Mouse (Mus musculus): ENCODE results near the gene Magi3. TPM values are rescaled to one million over a fixed set of nuclear protein-coding genes. Genes with fewer than 3 reads are reported as not detected.

Gene Magi3
- total RNA-seq (2022), result 10 to 100 TPM; 29.5 to 35.8 (median 33.2) TPM

DNA sequence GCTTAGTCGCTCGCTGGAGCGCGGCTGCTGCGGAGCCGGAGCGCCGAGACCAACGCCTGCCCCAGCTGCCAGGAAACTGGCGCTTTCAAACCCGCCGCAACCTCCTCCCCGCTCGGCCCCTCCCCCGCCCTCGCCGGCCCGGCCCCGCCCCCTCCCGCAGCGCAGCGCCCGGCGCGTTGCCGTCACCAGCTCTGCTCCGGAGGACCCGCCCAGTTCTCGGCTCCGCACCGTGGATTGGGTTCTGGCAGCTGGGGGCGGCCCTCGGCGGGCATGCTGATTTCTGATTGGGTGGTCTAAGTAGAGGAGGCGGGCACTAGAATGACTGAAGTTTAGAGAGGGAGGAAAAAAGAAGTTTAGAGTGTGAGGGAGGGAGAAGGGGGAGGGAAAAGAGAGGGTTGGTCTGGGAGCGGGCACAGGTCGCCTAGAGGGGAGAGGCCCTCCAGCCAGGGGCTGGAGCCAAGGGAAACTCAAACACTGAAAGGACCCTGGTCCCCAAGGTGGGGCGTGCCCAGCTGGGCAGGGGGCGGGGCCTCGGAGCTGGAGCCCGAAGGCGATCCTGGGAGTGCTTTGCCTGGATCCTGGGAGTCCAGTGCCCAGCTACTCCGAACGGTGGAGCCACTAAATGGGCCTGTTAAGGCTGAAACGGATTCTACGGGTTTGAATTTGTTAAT lies at the start of gene Magi3:
Magi3 (minus strand) TSS at position 80 of the 671 bp plus-strand sequence.
- peak; percentile 96 to 97 for DNase-seq (ENCODE audit: low spot score in 2 of 2)

DNA sequence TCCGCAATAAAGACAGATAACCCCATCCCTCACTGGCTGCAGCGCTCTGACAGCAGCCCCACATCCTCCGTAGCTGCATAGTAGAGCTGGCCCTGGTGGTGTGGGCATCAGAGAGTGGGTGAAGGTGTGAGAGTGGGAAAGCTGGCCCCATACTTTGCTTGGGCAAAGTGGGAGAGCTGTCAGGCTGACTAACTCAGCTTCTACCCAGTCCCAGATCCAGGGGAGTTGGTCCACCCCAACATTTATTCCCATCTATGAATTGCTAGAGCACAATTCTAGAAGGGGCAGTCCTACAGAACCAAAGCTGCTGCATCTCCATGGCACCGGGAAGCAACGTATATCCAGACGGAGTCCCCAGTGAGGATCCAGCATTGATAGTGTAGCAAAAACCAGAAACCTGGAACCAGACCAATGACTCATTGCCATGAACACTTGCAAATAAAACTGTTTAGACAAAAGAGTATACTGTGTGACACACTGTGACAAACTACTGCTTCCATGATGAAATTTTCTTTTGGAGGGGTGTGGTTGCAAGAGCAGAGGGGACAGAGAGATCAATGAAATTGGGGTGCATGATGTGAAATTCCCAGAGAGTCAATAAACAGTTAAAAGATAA lies 44.5 kb upstream of the Magi3 start:
- DNase-seq (ENCODE audit: low spot score in 2 of 2), result no peak

DNA sequence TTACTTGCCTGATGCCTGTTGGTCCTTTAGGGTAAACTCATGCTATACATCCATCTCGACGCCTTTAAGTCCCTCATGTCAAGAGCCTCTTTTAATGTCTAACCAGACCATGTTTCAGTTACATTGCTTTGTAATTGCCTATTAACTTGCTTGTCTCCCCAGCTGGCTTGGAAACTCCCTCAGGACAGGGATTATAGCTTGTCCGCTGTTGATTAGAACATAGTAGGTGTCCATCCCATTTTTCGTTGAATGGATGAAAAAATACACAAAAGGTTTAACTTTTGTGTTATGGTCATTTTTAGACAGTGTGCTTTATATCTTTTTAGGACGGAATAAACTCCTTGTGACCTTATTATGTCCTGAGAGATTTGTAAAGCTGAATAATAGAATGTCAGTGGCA lies 40.0 kb upstream of the Magi3 start:
- DNase-seq (ENCODE audit: low spot score in 2 of 2), result no peak

DNA sequence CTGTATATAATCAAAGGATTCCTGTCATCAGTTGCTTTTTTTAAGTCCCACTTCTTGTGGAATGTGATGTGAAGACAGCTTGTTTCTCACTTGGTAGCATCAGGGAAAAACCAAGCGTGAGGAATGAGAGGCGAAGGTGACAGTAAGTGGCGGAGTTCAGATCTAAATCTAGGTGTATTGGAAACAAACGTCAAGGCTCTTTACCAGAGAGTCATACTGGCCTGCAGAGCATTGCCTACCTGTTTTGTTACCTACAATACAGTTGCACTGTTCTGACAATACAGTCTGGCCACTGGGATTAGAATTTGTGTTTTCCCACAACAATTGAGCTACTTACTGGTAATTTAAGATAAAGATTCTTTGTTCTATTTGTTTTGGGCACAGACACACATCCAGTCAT lies 39.0 kb upstream of the Magi3 start:
- DNase-seq (ENCODE audit: low spot score in 2 of 2), result no peak

DNA sequence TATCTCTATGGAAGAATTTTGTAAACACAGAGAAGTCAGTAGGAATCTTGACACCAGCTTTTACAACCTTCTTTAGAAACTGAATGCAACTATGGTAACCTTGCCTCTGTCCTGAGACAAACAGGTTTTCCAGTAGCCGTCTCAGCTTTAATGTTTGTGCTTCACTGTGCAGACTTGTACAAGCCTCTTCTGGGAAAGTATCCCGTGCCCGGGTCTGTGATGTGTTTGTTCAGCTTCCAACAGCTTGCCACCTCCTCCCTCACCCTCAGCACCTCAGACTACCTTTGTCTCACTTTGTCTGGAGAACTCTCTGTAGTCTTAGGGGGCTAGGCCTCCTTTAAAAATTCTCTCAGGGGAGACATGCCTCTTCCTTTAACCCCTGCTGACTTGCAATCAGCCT lies 36.9 kb upstream of the Magi3 start:
- DNase-seq (ENCODE audit: low spot score in 2 of 2), result no peak

DNA sequence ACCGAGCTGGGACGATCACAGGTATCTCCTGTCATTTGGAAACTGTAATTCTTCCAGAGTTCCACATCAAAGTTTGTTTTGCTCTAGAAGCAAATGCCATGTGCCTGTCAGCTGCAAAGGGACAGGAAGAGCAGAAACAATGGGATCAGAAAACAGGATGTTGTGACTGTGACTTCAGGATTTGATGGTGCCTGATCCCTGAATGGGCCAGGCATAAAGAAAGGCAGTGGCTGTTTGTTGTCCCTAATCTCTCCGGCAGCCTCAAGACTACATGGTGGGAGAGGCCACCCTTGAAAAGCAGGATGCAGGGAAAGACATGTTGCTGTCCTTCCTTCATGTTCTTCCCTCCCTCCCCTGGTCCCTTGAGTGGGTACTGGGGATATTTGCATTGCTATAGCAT lies 33.6 kb upstream of the Magi3 start:
- no peak for DNase-seq (ENCODE audit: low spot score in 2 of 2)

DNA sequence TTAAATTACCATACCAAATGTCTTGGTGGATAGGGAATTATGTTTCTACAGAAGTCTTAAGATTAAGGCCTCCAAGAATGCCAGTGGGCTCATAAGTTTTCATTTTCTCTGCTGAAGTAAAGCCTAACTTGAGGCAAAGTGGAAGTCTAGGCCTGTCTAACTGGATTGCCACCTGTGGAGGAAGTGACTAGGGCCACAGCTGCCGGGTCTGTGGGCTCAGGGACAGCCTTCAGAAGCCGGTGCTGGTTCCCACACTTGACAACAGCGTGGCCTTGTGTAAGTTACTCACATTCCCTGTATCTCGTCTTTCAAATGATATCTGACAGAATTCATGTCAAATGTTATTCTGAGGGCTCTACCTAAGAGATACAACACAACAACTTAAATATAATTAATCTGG lies 27.7 kb upstream of the Magi3 start:
- DNase-seq (ENCODE audit: low spot score in 2 of 2), result no peak

DNA sequence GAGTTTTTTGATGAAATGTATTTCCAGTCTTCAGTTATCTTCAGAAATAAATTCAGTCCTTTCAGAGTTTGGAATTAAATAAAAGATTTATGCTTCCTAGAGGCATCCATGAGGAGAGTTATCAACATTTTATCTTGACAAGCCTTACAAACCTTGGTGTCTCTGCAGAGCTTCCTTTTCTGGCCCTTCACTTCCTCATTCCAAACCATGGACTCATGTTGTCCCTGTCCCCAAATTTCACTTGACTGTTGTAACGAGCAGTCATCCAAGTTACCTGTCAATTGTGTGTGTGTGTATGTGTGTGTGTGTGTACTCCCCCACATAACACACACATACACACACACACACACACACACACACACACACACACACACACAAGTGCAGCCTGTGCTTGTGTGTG lies 26.9 kb upstream of the Magi3 start:
- DNase-seq (ENCODE audit: low spot score in 2 of 2), result no peak

DNA sequence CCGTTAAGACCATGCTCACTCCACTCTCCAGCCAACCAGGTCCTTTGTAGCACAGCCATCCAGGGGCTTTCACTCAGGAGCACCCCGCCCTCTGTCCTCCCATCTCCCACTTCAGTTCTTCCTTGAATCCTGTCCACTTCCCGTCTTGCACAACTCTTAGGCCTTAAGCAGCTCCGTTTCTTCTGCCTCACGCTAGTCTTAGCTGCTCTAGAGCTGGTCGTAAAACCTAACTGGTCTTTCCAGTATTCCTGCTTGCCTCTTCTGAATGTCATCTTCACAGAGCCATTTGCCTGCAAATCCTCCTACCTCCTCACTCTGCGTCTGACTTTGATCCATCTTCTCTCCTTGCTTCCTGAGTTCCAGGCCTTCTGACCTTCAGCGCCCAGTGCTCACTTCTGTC lies 24.2 kb upstream of the Magi3 start:
- no peak for DNase-seq (ENCODE audit: low spot score in 2 of 2)

DNA sequence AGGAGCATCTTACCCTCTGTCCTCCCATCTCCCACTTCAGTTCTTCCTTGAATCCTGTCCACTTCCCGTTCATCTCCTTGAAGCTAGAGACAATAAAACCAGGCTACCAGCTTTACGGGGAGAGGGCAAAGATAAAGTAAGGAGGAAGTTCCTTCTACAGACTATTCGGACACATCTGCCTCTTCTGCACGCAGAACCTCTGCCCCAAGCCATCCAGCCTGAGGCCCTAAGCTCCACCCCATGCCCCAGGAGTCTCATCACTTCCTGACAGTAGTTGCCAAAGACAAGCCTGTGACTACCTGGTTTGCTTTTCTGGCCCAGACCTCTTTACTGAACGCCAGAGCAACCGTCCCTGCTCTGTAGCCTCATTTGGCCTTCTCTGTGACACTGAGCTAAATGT lies 23.8 kb upstream of the Magi3 start:
- no peak for DNase-seq (ENCODE audit: low spot score in 2 of 2)

DNA sequence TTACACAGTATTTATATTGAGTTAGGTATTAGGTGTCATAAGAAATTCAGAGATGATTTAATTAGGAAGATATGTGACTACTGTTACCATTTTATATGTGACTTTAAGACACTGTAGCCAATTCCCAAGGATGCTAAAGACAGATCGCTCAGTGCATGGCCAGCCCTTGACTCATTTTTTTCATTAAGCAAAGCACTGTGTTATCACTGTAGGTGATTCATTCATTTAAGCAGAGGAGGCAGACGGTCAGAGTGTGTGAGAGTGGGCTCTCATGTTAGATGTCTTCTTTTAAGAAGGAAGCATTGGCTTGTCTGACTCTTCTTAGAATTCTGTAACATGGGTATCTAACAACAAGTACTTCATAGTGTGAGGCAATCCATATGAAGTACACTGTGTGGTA lies 19.6 kb upstream of the Magi3 start:
- DNase-seq (ENCODE audit: low spot score in 2 of 2), result no peak

DNA sequence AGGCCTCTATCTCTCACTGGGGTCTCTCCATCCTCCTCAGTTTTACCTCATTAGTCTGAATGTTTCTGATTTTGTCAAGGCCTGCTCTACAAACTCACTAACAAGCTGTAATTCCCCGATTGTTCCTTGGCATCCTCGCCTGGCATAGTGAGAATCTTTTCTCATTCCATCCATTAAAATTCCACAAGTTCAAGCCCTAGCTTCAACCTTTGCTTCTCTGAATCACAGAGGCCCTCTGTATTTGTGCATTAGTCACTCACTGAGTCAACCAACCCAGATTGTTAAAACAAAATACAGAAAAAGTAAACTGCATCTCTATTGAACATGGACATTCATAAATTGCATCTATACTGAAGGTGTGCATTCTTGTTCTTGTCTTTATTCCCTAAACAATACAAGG lies 19.2 kb upstream of the Magi3 start:
- no peak for DNase-seq (ENCODE audit: low spot score in 2 of 2)

DNA sequence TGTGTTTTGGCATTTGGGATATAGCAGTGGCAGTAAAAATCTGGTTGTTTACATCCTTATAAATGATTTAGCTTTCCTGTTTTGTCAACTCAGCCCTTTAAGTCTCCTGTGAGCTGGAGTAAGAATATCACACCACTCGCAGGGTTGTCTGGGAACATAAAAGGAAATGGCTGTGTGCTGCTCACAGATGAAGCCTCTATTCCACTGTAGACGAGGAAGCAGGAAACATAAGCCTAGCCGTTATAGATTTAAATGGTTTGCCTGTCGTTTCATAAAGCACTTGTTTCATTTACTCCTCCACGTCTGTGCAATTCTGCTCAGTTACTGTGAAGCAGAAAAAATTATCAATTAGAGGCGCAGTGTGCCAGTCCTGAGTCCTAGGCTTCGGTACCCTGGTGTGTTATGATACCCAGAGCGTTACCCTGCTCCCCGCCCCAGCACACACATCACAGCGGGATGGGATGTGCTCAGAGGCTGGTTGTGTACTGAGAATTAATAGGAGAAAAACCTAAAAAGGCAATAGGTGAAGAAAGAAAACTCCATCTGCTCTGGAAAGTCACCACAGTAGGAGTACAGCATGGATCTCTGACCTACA lies 17.8 kb upstream of the Magi3 start:
- no peak for DNase-seq (ENCODE audit: low spot score in 2 of 2)

DNA sequence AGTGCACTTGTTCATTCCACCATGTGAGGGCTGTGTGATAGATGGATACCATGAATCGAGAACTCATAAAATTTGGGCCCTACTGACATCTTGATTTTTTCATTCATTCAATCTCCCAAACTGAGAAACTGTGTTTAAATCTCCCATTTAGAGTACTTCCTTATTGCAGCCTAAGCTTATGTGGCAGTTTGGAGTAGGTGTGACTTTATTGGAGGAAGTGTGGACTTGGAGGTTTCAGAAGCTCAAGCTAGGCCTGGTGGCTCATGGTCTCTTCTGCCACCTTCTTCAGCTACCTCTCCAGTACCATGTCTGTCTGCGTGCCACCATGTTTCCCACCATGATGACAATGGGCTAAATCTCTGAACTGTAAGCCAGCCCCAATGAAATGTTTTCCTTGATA lies 15.9 kb upstream of the Magi3 start:
- DNase-seq (ENCODE audit: low spot score in 2 of 2), result no peak

DNA sequence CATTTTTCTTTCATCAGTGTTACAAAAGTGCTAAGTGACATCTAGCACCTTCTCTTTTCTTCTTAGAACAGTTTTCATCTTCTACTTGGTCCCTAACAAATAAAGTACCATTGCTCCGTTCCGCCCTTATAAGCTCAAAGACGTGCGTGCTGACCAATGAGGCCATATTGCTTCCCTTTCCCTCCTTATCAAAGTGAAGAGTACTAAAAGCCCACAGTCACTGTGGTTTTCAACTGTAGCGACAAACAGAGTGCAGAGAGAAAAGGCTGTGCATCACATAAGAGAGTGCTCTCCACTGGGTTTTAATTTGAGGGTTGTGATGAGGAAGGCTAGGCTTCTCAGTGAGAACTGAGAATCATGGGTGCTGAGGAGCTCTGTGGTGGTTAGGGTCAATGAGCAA lies 14.9 kb upstream of the Magi3 start:
- DNase-seq (ENCODE audit: low spot score in 2 of 2), result no peak

DNA sequence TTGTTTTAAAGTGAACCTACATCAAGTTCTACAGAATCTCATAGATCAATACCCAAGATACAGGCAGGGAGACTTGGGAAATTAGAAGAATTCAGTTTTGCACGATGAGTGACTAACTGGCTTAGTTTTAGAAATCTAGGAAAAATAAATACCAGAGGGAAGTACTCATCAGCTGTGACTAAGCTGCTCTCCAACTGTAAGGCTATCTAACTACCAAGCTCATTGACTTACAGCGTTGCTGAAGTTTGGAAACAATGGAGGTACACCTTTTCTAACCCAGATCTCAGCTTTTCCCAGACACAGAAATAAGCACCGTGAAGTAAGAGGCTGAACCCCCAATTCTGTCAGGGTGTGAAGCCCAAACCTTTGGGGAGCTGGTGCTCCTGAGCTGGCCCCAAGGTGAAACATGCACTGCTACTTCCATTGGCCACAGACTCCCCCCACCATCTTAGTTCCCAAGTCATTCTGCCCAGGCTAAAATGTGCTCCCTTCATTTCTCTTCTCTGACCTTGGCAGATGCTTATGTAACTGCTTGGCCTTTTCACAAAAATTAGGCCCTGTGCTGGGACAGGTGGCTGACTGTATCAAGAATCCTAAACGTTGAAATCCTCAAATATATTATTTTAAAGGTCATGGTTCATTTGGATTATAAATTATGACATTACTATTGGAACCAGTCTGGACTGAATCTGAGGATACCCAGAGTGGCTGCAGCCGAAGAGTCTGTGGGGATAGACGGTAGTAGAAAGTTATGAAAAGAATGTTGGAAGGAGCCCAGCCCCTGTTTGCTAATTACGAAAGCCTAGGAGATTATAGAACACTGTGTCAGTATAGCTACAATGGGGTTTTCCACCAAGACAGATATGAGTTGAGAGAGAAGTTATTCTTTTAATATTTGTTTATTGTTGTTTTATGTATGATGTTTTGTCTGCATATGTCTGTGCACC lies 13.5 kb upstream of the Magi3 start:
- DNase-seq (ENCODE audit: low spot score in 2 of 2), result no peak

DNA sequence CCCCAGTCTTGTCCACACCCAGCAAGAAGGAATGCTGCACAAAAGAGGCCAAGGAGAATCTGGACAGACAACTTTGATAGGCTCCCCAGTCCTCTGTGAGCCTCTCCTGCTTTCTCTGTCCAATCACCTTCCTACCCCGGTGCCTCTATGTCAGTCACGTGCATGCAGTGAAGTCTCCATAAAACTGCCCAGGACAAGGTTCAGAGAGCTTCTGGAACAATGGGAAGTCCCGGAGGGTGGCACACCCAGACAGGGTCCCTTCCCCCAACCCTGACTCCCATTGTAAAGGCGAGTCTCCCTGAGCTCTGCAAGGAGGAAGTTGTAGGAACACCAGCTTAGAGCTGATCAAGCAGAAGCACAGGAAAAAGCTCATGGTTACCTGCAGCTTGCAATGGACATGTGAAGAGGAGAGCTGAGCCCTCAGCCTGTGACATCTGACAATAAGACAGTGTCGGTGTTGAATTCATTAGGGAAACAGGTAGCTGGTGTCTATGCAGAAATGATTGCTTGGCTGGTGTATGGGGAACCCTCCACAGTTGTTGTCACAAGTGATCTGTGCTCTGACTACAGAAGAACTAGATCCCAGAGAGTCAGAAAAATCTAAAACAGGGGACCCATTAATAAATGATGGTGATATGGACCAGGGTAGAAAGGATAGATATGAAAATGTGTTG lies 7.4 kb upstream of the Magi3 start:
- no peak for DNase-seq (ENCODE audit: low spot score in 2 of 2)

DNA sequence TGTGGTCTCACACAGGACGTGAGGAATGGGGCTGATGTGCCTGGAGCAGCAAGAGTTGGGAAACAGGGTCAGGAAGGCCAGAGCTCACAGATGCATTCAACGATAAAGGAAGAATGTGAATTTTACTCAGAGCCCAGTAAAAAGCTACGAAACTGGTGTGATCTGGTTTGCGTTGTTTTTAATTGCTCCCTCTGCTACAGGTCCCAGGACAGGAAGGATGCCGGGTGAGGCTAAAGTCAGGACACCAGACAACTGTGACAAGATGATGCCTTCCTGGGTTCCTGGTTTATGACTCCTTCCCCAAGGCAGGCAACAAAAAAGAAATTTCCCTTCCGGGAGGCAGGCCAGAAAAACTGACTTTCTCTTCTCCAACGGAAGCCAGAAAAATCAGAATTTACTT lies 6.6 kb upstream of the Magi3 start:
- DNase-seq (ENCODE audit: low spot score in 2 of 2), result no peak

DNA sequence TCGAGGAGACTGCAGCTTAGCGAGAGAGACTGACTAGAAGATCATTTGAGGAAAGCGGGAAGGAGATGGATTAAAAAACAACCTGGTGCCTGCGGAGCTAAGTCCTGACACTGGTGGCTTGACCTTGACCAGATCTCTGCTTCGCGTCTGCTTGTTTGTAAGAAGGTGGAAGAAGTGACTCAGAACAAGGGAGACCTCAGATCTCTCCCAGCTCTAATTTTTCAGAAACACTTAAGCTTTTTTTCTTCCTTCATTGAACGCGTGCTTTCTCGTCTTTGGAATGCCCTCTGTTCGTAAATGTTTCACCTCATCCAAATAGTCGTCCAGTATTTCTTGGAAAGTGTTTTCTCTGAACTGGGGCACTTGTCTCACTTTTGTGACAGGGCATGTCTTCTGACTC lies 982 bp upstream of the Magi3 start:
- DNase-seq (ENCODE audit: low spot score in 2 of 2), result no peak

DNA sequence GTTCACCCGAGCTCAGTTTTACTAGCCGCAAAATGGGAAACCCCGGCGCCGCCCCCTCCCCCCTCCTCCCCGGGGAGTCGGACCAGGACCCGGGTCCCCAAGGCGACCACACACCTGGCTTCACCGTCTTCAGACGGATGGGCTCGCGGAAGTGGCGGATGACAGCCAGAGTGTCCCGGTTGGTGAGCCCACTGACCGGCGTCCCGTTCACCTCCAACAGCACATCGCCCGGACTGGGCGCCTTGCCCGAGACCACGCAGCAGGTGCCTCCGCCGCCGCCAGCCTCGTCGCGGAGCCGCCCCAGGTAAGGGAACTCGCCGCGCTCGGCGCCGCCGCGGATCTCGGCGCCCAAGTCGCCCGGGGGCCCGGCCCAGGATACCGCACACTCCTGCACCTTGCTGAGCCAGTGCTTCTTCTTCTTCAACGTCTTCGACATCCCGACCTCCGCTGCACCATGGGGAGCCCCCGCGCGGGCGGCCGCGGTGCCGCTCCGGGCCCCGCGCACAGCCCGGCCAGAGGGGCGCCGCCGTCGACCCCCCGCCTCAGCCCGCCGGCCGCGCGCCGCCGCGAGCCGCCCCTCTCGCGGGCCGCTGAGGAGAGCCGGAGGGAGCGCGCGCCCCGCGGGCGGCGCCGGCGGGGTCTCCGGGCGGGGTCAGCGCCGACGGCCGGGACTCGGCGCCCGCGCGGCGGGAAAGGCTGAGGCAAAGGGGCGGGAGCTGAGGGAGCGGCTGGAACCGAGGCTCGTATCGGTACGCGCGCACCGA lies 461 bp downstream of the Magi3 start:
- peak; percentile 14 to 41 for DNase-seq (ENCODE audit: low spot score in 2 of 2)

DNA sequence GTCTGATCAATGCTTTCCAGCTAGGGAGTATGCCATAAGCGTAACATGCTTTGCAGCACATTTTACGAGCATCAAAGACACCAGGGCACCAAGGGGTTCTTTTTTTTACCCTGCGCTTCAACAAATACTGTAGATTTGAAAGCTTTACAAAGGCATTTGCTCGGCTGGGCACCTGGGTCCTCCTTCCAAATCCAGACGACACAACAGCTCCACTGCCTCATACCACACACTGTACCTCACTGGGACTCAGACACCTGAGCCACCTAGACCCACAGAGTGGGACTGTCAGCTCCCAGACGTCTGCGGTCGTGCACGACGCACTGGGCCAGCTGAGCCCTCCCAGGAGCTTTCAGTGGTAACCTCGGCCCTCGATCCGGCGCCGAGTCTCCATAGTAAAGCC lies 1.2 kb downstream of the Magi3 start:
- peak in 1 of 2 experiments; percentile 11 for DNase-seq (ENCODE audit: low spot score in 2 of 2)
